Mouse (Mus musculus): Measurements from ENCODE around the gene Nfkbib. TPM values are rescaled to one million over a fixed set of nuclear protein-coding genes. Genes with fewer than 3 reads are reported as not detected.
A peak's percentile ranks its signal among the peaks of the same experiment; 100 is the strongest.

The Nfkbib gene
- total RNA-seq, 2 experiments from 2014 or later, result 24.4 to 27.9 TPM

DNA sequence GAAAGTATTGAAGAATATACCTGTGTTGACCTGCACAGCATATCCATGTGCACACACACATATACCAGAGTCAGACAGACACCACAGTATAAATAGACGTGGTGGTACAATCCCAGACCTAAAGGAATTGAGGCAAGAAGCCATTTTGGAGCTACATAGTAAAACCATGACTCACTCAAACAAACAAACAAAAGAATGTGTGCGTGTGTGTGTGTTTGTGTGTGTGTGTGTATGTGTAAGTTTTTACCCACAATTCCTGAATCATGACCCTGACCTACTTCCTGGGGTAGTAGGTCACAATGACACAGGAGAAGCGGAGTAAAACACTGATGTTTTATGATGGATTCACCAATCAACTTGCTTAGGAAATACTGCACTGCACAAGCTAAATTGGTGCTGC lies 34.1 kb upstream of the Nfkbib start:
- no peak for DNase-seq

DNA sequence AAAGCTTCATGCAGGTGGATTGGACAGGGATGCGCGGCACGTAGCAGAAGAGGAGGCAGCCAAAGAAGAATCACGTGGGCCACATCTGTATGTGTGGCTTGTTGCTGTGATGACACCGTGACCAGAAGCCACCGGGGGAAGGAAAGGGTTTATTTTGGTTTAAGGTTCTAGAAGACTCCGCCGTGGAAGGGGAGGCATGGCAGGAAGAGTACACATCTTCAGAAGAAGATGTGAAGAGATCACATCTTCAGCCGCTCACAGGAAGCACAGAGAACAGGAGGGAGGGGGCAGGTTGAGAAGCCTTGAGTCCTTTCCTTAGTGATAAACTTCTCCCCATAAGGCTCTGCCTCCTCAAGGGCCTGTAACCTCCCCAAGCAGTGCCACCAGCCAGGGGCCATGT lies 32.7 kb upstream of the Nfkbib start:
- DNase-seq, result no peak

DNA sequence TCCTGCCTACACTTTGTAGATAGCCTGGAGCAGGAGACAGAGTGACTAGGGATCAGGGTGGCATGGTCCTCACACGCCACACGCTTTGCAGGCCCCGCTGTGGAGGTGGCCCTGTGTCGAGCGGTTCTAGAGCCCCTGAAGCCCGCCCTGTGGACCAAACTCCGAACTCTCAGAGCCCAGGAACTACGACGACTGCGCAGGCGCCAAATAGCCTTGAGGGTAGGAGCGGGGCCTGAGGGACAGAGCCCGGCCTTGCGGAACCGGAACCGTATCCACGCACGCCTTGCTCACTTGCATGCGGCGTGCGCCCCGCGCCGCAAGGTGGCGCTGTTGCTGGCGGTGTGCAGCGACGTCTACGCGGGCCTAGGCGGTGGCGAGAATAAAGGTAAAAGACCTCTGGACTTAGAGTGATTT lies 29.3 kb upstream of the Nfkbib start:
- peak; percentile 79 for DNase-seq

DNA sequence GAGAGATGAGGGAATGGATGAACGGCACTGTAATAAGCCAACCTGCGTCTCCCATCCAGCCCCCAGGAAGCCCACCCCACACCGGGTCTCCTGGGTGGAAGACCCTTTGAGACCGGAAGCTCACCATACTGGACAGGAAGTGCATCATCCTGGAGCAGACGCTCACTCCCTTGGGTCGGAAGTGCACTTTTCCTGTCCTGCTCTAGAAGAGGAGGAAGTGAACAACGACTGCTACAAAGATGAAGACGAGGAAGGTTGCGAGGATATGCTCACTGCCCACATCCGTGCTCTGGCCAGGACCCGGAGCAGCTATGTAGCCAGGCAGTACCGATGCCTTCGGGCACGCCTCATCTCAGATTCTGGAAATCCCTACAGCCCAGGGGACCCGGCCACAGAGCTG lies 28.5 kb upstream of the Nfkbib start:
- no peak for DNase-seq

DNA sequence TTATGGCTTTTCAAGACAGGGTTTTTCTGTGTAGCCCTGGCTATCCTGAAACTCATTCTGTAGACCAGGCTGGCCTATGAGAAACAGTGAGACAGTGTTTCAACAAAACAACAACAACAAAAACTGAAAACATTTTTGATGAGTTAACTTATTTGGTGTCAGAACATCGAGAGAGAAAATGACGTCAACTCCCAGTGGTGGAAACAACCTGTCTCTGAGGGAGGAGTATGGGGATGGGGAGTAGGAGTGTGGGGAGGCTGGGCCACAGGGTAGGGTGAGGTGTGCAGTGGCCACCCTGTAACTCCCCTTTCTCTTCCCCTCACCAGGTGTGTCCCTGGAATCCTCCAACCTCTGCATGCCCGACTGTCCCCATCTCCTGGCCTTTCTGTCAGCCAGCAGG lies 27.2 kb upstream of the Nfkbib start:
- no peak for DNase-seq

DNA sequence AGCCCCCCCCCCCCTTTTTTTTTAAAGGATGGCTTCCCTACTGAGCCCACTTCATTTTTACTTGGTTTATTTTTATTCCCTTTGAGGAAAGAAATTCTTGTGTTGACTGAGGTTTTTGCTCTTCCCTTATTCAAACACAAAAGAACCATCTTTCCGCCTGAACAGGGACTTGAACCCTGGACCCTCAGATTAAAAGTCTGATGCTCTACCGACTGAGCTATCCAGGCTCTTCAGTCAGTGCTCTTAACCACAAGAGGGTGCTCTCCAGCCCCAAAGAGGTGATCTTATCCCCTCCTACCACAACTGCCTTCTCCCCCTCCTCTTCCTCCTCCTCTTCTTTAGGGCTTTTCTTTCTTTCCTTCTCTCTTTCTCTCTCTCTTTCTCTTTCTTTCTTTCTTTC lies 26.5 kb upstream of the Nfkbib start:
- DNase-seq, result no peak

DNA sequence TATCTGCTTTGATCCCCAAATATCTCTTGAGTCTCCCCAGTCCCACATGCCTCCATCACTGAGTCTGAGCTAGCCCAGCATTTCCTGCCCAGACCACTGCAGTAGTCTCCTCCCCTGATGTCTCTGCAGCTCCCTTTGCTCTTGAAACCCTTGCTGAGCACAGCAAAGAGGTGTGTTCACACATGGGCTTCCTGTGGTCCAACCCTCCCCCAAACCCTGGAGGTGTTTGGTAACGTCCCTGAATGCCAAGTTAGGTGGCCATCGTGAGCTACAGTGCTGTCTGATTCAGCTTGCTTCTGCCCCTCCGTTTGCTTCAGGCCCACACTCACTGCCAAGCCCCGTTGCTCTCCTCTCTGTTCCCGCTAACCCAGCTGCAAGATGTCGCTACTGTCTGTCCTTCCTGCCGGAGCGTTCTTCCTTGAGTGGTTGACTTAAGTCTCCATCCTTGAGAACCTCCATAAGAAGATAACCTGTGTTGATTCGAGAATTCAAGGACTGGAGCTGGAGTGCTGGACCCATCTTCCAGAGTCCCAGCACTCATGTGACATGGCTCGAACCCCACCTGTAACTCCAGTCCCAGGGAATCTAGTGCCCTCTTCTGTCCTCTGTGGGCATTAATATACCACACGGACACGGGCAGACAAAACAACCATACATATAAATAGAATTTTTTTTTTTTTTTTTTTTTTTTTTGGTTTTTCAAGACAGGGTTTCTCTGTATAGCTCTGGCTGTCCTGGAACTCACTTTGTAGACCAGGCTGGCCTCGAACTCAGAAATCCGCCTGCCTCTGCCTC lies 25.3 kb upstream of the Nfkbib start:
- no peak for DNase-seq

DNA sequence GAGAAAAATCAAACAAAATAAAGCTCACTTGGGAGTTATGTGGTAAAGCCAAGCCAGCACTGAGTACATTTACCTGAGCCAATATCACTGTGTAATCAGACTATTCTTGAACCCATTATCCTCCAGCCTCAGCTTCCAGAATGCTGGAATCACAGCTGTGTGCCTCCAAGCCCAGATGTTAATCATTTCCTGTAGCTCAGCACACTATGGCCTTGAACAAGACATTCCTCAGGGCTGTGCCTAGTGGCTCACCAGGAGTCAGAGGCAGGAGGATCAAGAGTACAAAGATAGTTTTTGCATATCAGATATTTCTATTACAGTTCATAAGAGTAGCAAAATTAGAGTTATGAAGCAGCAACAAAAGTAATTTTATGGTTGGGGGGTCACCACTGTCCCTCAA lies 24.4 kb upstream of the Nfkbib start:
- no peak for DNase-seq

DNA sequence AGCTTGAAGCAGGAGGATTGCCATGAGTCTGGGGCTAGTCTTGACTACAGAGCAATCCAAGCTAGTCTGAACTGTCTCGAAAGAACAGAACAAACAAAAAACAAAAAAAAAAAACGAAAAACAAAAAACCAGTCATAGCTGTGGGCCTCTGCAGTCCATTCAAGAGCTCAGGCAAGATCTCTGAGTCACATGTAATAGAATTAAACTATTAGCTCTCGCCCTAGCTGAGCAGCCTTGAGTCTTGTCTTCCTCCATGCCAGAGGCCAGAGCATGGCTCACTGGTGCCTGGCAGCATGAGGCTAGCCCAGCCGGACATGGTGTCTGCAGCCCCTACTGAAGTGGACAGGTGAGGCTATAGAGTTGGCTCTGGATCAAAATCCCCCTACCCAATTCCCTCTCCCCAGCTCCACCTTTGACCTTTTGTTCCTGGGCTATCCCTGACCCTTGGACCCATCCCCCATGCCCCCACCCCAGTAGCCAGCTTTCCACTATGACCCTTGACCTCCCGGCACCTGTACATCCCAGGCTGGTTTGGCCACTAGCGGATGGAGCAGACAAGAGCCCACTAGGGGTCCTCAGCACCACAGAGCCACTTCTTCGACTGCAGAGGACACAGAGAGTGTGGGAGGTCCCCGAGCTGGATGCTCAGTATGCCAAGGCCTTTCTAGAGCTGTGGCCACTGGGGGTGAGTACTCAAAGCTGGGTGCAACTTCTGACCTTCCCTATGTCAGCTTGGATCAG lies 22.9 kb upstream of the Nfkbib start:
- no peak for DNase-seq

DNA sequence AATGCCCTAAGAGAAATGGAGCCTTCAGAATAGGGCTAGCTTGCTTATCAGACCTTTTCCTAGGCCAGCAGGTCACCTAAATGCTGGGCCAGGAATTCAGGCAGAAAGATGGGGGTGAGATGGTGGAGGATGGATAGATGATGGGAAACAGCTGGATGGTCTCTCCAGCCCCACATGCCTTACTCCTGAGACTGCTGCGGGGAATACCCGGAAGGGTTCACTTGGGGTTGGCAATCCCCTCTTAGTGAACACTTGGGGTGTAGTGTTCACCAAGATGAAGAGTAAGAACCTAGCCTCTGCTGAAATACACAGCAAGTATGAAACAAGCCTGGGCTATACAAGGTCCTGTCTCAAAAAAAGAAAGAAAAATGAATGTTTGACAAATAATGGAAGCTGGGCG lies 21.9 kb upstream of the Nfkbib start:
- no peak for DNase-seq

DNA sequence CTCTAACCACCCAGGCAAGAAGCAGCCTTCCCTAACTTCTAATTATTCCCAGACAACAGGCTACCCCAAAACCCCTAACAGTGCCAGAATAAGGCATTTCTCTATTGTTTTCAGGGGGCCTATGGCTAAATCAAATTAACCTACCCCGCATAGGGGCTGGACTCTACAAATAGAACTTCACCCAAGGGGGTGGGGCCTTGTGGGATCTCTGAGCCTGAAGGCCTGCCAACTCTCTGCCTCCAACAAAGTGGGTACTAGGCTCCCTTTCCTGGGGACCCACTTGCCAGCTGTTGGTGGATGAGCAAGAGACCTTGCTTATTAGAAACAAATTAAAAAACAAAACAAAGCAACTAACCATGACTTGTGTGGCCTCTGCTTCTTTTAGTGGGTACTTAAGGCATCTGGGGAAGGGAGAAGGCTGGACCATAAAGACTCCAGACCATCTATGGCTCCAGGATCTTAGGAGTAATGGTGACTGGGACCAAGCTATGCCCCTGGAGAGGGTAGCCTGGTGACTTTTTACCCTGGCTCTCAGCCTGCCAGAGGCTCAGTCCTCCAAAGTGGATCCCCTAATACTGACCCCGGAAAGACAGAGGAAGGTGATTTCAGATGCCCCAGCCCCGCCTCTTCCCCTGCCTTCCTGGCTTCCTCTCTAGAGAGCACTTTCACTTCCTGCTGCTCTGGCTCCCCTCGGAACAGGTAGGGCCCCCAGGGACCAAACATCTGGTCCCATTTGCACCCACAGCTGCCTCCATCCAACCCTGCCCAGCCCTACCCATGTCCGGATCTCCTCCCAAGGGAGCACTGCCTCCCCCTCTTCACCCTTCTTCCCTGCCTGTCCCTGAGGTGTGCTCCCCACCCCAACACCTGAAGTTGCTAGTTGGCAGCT lies 21.2 kb upstream of the Nfkbib start, which contains the start of gene Rinl:
Gene Rinl, plus strand, starts transcription at position 663 of the 889 bp plus-strand sequence.
- DNase-seq, result no peak

DNA sequence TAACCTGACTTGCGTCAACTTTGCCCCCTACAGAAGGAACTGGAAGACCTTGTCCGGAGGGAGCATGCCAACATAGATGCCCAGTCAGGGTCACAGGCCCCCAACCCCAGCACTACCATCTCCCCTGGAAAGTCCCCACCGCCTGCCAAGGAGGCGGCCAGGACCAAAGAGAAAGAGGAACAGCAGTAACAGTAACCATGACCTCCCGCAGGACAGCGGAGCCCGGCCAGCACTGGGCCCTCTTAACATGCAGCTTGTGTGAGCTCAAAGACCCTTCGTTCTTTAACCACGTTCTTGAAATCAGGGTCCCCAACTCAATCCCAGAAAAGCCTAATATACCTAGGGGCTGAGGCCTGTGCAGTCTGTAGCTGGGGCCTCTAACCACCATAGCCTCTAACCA lies 20.6 kb upstream of the Nfkbib start:
- DNase-seq, result no peak

DNA sequence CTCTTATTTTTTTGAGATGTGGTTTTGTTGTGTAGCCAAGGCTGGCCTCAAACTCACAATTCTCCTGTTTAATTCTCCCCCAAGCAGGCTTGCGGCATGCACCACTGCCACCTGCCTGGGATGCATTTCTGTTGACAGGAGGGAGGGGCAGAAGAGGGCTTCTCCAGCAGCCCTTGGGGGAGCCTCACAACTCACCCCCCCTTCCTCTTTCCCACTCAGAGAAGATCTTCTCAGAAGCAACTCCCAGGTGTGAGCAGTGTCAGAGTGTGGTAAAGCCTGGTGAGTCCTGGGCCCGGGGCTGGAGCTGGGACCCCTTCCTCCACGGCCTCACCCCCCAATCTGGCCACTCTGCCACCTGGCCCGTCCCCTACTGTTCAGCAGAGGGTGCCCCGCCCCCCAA lies 17.8 kb upstream of the Nfkbib start:
- no peak for DNase-seq

DNA sequence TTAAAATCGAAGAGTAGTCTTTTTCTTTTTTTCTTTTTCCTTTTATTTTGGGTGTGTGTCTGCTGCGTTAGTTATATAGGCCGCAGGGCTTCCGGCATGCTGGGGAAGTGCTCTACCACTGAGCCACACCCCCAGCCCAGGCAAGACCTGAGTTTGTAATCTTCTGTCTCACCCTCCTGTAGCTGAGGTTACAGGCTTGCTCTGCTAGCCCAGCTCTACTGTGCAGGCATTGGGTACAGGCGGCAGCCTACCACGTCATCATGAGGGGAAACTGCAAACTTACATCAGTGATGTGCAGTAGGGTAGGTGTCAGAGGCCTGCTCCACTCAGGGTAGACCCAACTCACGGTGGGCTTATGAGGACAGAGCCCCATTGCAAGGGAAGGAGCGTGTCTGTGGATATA lies 13.9 kb upstream of the Nfkbib start:
- no peak for DNase-seq

DNA sequence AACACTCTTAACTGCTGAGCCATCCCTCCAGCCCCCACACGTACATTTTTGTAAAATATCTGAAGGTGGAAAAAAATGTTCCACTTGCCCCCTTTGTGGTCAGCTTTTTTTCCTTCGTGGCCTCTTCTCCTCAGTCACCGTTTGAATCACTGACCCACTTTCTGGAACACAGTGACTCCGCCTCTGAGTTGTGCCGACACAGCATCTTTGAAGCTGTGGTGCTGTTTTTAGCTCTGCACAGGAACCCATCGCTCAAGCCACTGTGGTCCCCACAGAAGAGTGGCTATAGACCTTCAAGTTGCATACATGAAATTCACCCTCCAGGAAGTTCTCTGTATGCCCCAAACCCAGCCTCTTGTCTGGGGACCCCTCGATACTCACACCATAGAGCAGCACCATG lies 13.5 kb upstream of the Nfkbib start:
- DNase-seq, result no peak

DNA sequence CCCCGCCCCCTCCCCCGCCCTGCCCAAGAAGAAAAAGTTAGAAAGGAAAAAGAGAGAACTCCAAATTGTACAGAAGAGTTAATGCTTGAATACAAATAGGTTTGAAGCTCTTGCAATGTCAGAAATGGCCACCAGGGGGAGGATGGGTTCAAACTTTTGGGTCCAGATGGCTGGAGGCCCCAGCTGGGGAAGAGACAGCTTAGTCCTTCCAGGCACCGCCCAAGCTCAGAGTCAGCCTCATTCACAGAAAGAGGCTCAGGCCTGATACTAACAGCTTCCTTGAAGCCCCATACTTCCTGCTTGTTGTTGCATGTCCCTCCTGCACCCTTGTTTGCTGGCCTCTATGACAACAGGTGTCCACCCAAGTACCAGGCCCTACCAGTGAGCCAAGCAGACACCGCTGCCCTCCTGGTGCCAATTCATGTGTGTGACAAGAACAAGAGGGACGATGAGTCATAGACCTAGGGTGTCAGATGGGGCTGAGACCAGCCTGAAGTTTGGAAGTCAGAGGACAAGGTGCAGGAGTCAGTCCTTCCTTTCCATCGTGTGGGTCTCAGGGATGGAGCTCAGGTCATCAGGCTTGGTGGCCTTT lies 12.9 kb upstream of the Nfkbib start:
- peak; percentile 81 for DNase-seq

DNA sequence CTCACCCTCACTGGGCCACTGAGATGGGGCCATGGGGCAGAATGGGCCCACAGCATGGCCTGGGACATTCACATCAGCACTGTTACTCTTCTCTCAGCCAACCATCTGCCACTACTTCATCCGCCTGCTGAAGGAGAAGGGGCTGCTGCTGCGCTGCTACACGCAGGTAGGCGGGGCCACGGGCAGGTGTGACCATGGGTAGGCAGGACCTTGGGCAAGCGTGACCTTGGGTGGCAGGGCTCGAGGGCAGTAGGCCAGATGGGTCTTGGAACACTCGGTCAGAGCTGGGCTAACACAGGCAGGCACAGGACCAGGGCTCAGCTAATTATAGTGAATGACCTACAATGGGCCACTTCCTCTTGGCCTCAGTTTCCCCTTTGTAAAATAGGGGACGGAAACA lies 11.5 kb upstream of the Nfkbib start:
- DNase-seq, result no peak

DNA sequence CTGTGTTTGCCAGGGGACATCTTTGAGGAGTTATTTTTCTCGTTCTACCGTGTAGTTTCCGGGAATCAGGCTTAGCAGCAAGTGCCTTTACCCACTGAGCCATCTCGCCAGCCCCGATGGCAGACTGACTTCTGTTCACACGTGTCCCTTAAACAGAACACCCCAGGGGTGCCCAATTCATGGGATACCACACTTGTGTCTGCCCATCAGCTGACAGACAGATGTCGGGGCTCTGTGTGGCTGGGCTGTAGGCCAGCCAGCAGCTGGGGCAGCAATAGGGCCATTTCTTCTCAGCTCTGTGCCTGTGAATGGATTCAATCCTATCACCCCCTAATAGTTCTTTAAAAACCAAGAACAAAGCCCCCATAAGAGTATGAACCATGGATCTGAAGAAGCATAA lies 7.8 kb upstream of the Nfkbib start:
- no peak for DNase-seq

DNA sequence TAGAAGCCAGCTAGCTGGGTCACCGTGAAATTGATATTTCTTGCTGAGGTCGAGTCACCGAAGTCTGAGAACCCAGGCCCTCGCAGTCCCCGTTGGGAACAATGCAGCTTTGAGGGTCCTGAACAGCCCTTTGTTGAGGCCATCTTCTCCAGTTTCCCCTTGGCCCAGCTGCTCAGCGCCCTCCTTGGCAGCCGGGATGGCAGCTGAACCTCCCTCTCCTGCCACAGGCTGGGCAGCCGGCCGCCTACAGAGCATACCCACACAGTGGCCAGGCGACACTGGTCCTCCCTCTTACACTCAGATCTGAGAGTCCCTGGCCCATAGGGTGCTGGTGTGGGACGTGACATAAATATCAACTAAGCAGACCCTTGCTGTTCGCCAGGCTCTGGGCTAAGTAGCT lies 6.9 kb upstream of the Nfkbib start:
- peak; percentile 46 for DNase-seq

DNA sequence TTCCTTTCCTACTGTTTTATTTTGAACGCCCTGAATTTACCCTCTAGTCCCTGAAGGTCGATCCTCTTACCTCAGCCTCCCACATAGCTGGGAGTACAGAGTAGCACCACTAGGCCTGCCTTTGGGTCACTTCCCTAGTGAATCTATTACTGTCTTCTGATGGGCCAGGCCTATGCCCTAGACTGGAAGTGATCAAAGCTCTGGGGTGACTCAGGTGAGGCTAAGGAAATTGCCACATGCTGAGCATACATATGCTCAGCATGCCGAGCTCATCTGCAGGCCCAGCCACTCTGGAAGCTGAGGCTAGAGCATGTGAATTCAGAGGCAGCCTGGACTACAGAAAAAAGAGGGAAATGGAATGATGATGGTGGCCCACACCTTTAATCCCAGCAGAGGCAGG lies 5.9 kb upstream of the Nfkbib start:
- DNase-seq, result no peak

DNA sequence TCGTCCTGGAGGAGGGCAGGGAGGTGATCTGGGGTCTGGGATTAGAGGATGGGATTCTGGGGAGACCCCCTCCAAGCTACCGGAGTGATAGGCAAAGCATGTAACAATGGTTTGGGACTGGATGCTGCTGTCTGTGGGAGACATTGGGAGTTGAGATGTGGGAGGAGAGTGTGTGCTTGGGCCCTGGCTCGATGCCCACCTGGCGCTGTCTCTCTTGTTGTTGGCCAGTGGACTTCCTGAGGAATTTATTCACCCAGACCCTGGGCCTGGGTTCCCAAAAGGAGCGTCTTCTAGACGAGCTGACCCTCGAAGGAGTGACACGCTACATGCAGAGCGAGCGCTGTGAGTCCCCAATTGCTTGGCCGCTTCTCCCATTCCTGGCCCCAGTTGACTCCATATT lies 4.6 kb upstream of the Nfkbib start:
- DNase-seq, result no peak

DNA sequence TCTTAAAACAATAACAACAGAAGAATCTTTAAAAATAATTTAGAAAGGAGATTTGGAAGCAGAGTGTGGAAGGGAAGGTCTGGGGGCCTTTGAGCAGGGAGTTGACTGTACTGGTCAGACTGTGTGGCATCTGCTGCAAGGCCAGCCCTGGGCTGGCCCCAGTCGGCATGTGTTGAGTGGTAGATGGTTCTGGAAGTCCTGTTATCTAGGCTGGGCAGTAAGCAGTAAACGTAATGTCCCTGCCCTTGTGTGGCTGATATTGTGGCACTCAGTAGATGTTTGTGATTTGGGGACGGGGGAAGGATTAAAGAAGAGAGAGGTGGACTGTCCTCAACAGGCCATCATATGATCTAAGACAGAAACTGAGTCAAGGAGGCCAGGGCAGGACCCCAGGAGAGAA lies 3.0 kb upstream of the Nfkbib start:
- no peak for DNase-seq
